ENCODE assay signal across 8 mouse cellular contexts in the genomic region with DNA sequence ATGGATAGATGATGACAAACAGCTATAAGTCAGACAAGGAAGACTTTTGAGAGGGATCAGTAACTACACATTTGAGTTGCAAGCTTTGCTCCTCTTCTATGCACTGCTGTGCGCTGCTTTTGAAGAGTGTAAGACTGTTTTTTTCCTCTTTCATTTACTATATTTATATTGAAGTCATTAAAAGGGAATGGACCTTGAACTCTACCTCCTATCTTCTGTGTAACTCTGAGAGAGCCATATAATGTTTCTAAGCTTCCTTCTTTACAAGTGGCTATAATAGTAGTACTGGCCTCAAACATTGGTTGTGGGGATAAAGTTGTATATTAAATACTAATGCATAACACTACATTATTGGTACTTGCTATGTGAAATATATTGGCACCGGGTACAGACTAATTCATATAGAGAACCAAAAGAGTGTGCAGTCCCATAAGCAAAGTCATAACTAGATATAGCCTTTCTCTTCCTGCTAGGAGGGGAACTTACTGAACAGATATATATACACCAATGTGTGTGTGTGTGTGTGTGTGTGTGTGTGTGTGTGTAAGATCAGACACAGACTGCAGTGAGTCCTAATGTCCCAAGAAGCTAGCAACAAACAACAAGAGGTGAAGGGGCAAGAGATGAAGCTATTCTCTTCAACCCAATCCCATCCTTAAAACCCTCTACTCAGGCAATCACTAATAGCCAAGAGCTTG. TPM values are rescaled to one million over a fixed set of nuclear protein-coding genes. Genes with fewer than 3 reads are reported as not detected.
DNase-seq lines count a peak whose midpoint lies in the region; ATAC-seq lines count a peak whose summit lies in the region.
"Had no signal": no experiment of that assay in that cellular context is flagged by ENCODE, and none has a peak within 500 bp of the region (broad histone marks: within the 10 kb centered on the region; RNA-seq: fewer than 3 reads in every experiment).

No protein-coding gene starts in this region.

- H3K27ac ChIP-seq in heart, embryonic 11.5 days (ENCODE audit: low read depth, low read length): no peak overlapping the region
- no peak overlapping the region for H3K27ac ChIP-seq in midbrain, embryonic 11.5 days (ENCODE audit: low read depth, low read length)
- H3K27ac ChIP-seq in midbrain, embryonic 10.5 days (replicated peaks): no peak overlapping the region
- no peak overlapping the region for H3K27ac ChIP-seq in hindbrain, embryonic 15.5 days (replicated peaks)
- peak overlapping the region; percentile 99 for H3K27ac ChIP-seq in macrophage
- H3K27ac ChIP-seq: heart, adult 2 months had no signal

- H3K27me3 ChIP-seq in heart, embryonic 11.5 days (ENCODE audit: control insufficient read depth, insufficient read depth, low read length): no peaks in the 10 kb centered on the region
- H3K27me3 ChIP-seq in midbrain, embryonic 11.5 days (ENCODE audit: control insufficient read depth, insufficient read depth, low read length): no peaks in the 10 kb centered on the region
- H3K27me3 ChIP-seq in midbrain, embryonic 10.5 days (ENCODE audit: low read depth, poor library complexity, severe bottlenecking): no peaks in the 10 kb centered on the region
- H3K27me3 ChIP-seq in hindbrain, embryonic 15.5 days: no peaks in the 10 kb centered on the region

- 84% methylated on average over 2 of the region's 2 CpGs for WGBS in heart, embryonic 11.5 days (ENCODE audit: insufficient replicate concordance)
- WGBS in midbrain, embryonic 11.5 days: 93% methylated on average over 2 of the region's 2 CpGs
- whole genome bisulfite sequencing in midbrain, embryonic 10.5 days: 96% methylated on average over 2 of the region's 2 CpGs
- 97% methylated on average over 2 of the region's 2 CpGs for WGBS in hindbrain, embryonic 15.5 days
- WGBS in macrophage (ENCODE audit: missing documents): 89% methylated on average over 2 of the region's 2 CpGs

- no peak overlapping the region for H3K4me2 ChIP-seq in heart, embryonic 11.5 days
- no peak overlapping the region for H3K4me2 ChIP-seq in midbrain, embryonic 11.5 days
- no peak overlapping the region for H3K4me2 ChIP-seq in hindbrain, embryonic 15.5 days

- ATAC-seq in heart, embryonic 11.5 days (replicated peaks; ENCODE audit: insufficient number of reproducible peaks, low FRiP score, low TSS enrichment): 0 out of 2 replicates have a peak, but pooled peaks have one; percentile 22
- peak; percentile 31 for ATAC-seq in midbrain, embryonic 11.5 days (ENCODE audit: low FRiP score)
- ATAC-seq in hindbrain, embryonic 15.5 days (ENCODE audit: low FRiP score, low read depth): peak; percentile 42; the same call in 1 of the 2 replicates

- no peaks in the 10 kb centered on the region for H3K9me3 ChIP-seq in heart, embryonic 11.5 days (replicated peaks; ENCODE audit: control insufficient read depth, low read length)
- H3K9me3 ChIP-seq in midbrain, embryonic 11.5 days (ENCODE audit: control insufficient read depth, low read length): no peaks in the 10 kb centered on the region
- no peaks in the 10 kb centered on the region for H3K9me3 ChIP-seq in midbrain, embryonic 10.5 days (replicated peaks)
- H3K9me3 ChIP-seq in hindbrain, embryonic 15.5 days: no peaks in the 10 kb centered on the region

- no peaks in the 10 kb centered on the region for H3K4me1 ChIP-seq in heart, embryonic 11.5 days (ENCODE audit: control insufficient read depth, insufficient read depth, low read length)
- H3K4me1 ChIP-seq in midbrain, embryonic 11.5 days (ENCODE audit: control insufficient read depth, insufficient read depth, low read length): no peaks in the 10 kb centered on the region
- H3K4me1 ChIP-seq in midbrain, embryonic 10.5 days: no peaks in the 10 kb centered on the region
- no peaks in the 10 kb centered on the region for H3K4me1 ChIP-seq in hindbrain, embryonic 15.5 days (replicated peaks)

- no peak overlapping the region for H3K9ac ChIP-seq in heart, embryonic 11.5 days (ENCODE audit: low read depth, low read length)
- H3K9ac ChIP-seq in midbrain, embryonic 11.5 days (ENCODE audit: low read length): no peak overlapping the region
- H3K9ac ChIP-seq in hindbrain, embryonic 15.5 days: no peak overlapping the region

- no peak overlapping the region for H3K4me3 ChIP-seq in heart, embryonic 11.5 days (ENCODE audit: low read depth, low read length)
- H3K4me3 ChIP-seq in midbrain, embryonic 11.5 days (ENCODE audit: low read depth, low read length): no peak overlapping the region
- no peak overlapping the region for H3K4me3 ChIP-seq in midbrain, embryonic 10.5 days
- H3K4me3 ChIP-seq in hindbrain, embryonic 15.5 days: no peak overlapping the region
- peak overlapping the region; percentile 62 for H3K4me3 ChIP-seq in macrophage (ENCODE audit: inconsistent target)
- H3K4me3 ChIP-seq: heart, adult 2 months had no signal

- H3K36me3 ChIP-seq in heart, embryonic 11.5 days (ENCODE audit: control insufficient read depth, insufficient read depth, low read length): no peaks in the 10 kb centered on the region
- no peaks in the 10 kb centered on the region for H3K36me3 ChIP-seq in midbrain, embryonic 11.5 days (ENCODE audit: control insufficient read depth, insufficient read depth, low read length)
- no peaks in the 10 kb centered on the region for H3K36me3 ChIP-seq in midbrain, embryonic 10.5 days
- no peaks in the 10 kb centered on the region for H3K36me3 ChIP-seq in hindbrain, embryonic 15.5 days
- H3K36me3 ChIP-seq in macrophage (ENCODE audit: inconsistent target): peaks cover 8% of the 10 kb centered on the region; the same call in 1 of the 2 replicates

- no peak for DNase-seq in heart, postnatal 4 days
- no peak for DNase-seq in midbrain, embryonic 11.5 days (ENCODE audit: low spot score, missing footprints)
- no peak for DNase-seq in midbrain, embryonic 10.5 days (ENCODE audit: low spot score)
- DNase-seq in left cerebral cortex, adult 9 months (ENCODE audit: low spot score in 2 of 2): no peak

- H3K79me2 ChIP-seq in macrophage (ENCODE audit: inconsistent target): peaks cover 82% of the 10 kb centered on the region

RNA-seq across cellular contexts. Expression of a gene that starts 47.7 kb away (rescaled TPM):
- polyA plus RNA-seq in heart, embryonic 11.5 days (2014; fragmentation: Nextera tagmentation; extraction: Ambion mirVana): 3.7 and 4.6 TPM in 2 replicates
- total RNA-seq in heart, postnatal 4 days (2021): 10 to 100 TPM in 1 of 2 experiments, 1 to 10 TPM in 1; 6.1 to 24.8 TPM
- polyA plus RNA-seq in midbrain, embryonic 11.5 days (2014; fragmentation: Nextera tagmentation; extraction: Ambion mirVana): 3.6 and 4.0 TPM in 2 replicates
- 2.4 and 2.9 TPM in 2 replicates for polyA plus RNA-seq in midbrain, embryonic 10.5 days (2016; fragmentation: Nextera tagmentation; extraction: Ambion mirVana)
- polyA plus RNA-seq in hindbrain, embryonic 15.5 days (2015; fragmentation: Nextera tagmentation; extraction: Ambion mirVana): 3.6 and 3.8 TPM in 2 replicates
- 1,000 to 10,000 TPM in 25 of 26 experiments, 100 to 1,000 TPM in 1; 946 to 4,580 (median 3,223) TPM for total RNA-seq in macrophage (2018; cell fraction: chromatin; rRNA removed)
- 1,000 to 10,000 TPM in 9 of 26 experiments, 100 to 1,000 TPM in 17; 417 to 1,132 (median 746) TPM for total RNA-seq in macrophage (2018; cell fraction: cytosol; rRNA removed)
- total RNA-seq in macrophage (2018; cell fraction: nucleus; rRNA removed): 1,000 to 10,000 TPM; 1,077 to 2,236 (median 1,801) TPM
- 370 to 786 TPM (median 465 TPM) in 3 replicates for polyA plus RNA-seq in macrophage (2018)

Comparison
In these comparisons a context has a peak if more than half of its experiments do, and no peak if none do; other contexts are left out.
1. RNA of a gene that starts 47.7 kb away (polyA plus RNA-seq): 370 to 786 TPM in macrophage; 3.7 to 4.6 TPM in heart, embryonic 11.5 days, 3.6 to 4.0 TPM in midbrain, embryonic 11.5 days, 3.6 to 3.8 TPM in hindbrain, embryonic 15.5 days and 2.4 to 2.9 TPM in midbrain, embryonic 10.5 days; every median in the first group is over 10 times any median in the second.
2. Peak in every context shown above with its lines, with median percentiles within 50 percentile points of each other: ATAC-seq.